Comparison of ENCODE assay signal across 13 mouse cellular contexts in genomic region chr8:12389801-12390639, GRCm38 (mm10). TPM values are rescaled to one million over a fixed set of nuclear protein-coding genes. Genes with fewer than 3 reads are reported as not detected.
DNase-seq lines count a peak whose midpoint lies in the region; ATAC-seq lines count a peak whose summit lies in the region.
"Had no signal": no experiment of that assay in that cellular context is flagged by ENCODE, and none has a peak within 500 bp of the region (broad histone marks: within the 10 kb centered on the region; RNA-seq: fewer than 3 reads in every experiment).

No protein-coding gene starts in this region.

- WGBS in hindbrain, embryonic 10.5 days, result 1% methylated on average over 29 of the region's 29 CpGs
- WGBS in midbrain, embryonic 13.5 days, result 2% methylated on average over 29 of the region's 29 CpGs

- peak overlapping the region; percentile 36 for H3K4me3 ChIP-seq in hindbrain, embryonic 10.5 days
- peak overlapping the region; percentile 26 for H3K4me3 ChIP-seq in midbrain, embryonic 13.5 days (replicated peaks)
- H3K4me3 ChIP-seq: embryonic facial prominence, embryonic 12.5 days; heart, adult 2 months had no signal

- no peaks in the 10 kb centered on the region for H3K9me3 ChIP-seq in hindbrain, embryonic 10.5 days
- H3K9me3 ChIP-seq in midbrain, embryonic 13.5 days, result no peaks in the 10 kb centered on the region
- H3K9me3 ChIP-seq: embryonic facial prominence, embryonic 12.5 days had no signal

- peaks cover 100% of the 10 kb centered on the region for H3K27me3 ChIP-seq in hindbrain, embryonic 10.5 days (ENCODE audit: insufficient read depth, poor library complexity, severe bottlenecking)
- peaks cover 72% of the 10 kb centered on the region for H3K27me3 ChIP-seq in midbrain, embryonic 13.5 days

- peaks cover 83% of the 10 kb centered on the region for H3K4me1 ChIP-seq in hindbrain, embryonic 10.5 days (replicated peaks)
- peaks cover 70% of the 10 kb centered on the region for H3K4me1 ChIP-seq in midbrain, embryonic 13.5 days (replicated peaks)

- ATAC-seq in midbrain, embryonic 13.5 days, result no peak

- peak overlapping the region; percentile 45 for H3K4me2 ChIP-seq in midbrain, embryonic 13.5 days (replicated peaks)
- H3K4me2 ChIP-seq: embryonic facial prominence, embryonic 12.5 days had no signal

- H3K9ac ChIP-seq in midbrain, embryonic 13.5 days (replicated peaks), result peak overlapping the region; percentile 54
- H3K9ac ChIP-seq: embryonic facial prominence, embryonic 12.5 days had no signal

- no peaks in the 10 kb centered on the region for H3K36me3 ChIP-seq in hindbrain, embryonic 10.5 days
- H3K36me3 ChIP-seq in midbrain, embryonic 13.5 days, result no peaks in the 10 kb centered on the region
- H3K36me3 ChIP-seq: embryonic facial prominence, embryonic 12.5 days had no signal

- DNase-seq in ES-CJ7 (ENCODE audit: low read depth, low spot score) (peak; percentile 37), ZHBTc4 (ENCODE audit: low read depth, low spot score) (peak; percentile 33)
- DNase-seq in hindbrain, embryonic 10.5 days (ENCODE audit: low spot score), result peak; percentile 56
- DNase-seq in urinary bladder, postnatal 36 days (ENCODE audit: low spot score in 2 of 2), result no peak
- no peak for DNase-seq in thymus, postnatal 25 days
- no peak for DNase-seq in urinary bladder, postnatal 14 days (ENCODE audit: low spot score)
- DNase-seq: heart, adult 2 months; thymus, postnatal 4 days had no signal

- peak overlapping the region; percentile 36; the same call in 1 of the 2 replicates for H3K27ac ChIP-seq in hindbrain, embryonic 10.5 days
- H3K27ac ChIP-seq in midbrain, embryonic 13.5 days, result peak overlapping the region; percentile 51; the same call in 1 of the 2 replicates
- H3K27ac ChIP-seq: embryonic facial prominence, embryonic 12.5 days; heart, adult 2 months had no signal

RNA-seq across cellular contexts. Expression of gene Sox1, which starts 5.1 kb away (rescaled TPM):
- 2.5 and 2.6 TPM in 2 replicates for polyA plus RNA-seq in hindbrain, embryonic 10.5 days (2016; fragmentation: Nextera tagmentation; extraction: Ambion mirVana)
- 3.1 and 3.6 TPM in 2 replicates for polyA plus RNA-seq in midbrain, embryonic 13.5 days (2015; fragmentation: Nextera tagmentation; extraction: Ambion mirVana)
- polyA plus RNA-seq: heart, adult 2 months; large intestine, adult 2 months; liver, embryonic 16.5 days; stomach, embryonic 14.5 days had no signal

Comparison
In these comparisons a context has a peak if more than half of its experiments do, and no peak if none do; other contexts are left out.
1. DNase-seq: peak in ES-CJ7 (single experiment), ZHBTc4 (single experiment) and hindbrain, embryonic 10.5 days (single experiment); none in urinary bladder, postnatal 36 days (0 of 2), thymus, postnatal 25 days (single experiment) and urinary bladder, postnatal 14 days (single experiment).